Mouse (Mus musculus) CD4-positive helper T cell, adult 2 months (primary cell): ENCODE measurements at regions not wholly inside any gene's neighbourhood (a gene's known extent, or its start where the extent isn't known, plus 50 kb on each side); places are given as distances from the start of the nearest gene placed in this dataset.

Experiments
- DNase-seq: peaks from one replicate; pipeline ENCODE4 v3.0.0-alpha.2; 2012; ENCODE audit warnings: low read depth, missing footprints, low spot score

- no peak for DNase-seq
Measured at GRCm38 (mm10) chr2:70914372-70914771, 88.8 kb upstream of the Tlk1 start.

DNA sequence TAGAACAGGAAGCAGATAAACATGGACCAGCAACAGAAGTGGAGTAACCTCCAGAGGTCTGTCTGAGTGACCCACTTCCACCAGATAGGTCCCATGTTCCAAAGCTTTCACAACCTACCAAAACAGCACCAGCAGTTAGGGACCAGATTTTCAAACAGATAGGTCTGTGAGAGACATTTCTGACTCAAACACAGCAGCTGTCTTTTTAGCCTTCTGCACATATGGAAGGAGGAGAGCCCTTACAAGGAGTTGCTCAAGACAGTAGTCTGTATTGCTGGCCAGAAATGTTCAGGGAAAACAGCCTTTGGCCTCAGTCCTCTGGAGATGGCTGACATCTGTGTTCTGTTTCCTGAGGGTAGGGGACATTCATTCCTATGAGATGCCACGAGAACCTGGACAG, 83.9 kb upstream of the Tlk1 start:
- no peak for DNase-seq

GRCm38 (mm10) chr2:70908579-70908978, 83.1 kb upstream of the Tlk1 start:
- DNase-seq, result no peak

DNA sequence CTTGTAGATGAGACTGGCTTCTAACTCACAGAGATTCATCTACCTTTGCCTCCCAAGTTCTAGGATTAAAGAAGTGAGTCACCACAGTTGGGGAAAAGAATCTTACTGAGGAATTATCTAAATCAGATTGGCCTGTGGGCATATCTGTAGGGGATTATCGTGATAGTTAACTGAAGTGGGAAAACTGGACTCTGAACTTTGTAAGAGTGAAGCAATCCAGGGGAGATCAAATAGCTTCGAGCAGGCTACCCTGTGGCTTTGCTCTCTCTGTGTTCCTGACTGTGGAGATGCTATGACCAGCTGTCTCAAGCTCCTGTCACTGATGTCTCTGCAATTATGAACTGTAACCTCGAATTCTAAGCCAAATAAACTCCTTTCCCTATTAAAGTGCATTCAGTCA, 80.7 kb upstream of the Tlk1 start:
- no peak for DNase-seq

GRCm38 (mm10) chr2:70904429-70904828, 78.9 kb upstream of the Tlk1 start:
- no peak for DNase-seq

DNA sequence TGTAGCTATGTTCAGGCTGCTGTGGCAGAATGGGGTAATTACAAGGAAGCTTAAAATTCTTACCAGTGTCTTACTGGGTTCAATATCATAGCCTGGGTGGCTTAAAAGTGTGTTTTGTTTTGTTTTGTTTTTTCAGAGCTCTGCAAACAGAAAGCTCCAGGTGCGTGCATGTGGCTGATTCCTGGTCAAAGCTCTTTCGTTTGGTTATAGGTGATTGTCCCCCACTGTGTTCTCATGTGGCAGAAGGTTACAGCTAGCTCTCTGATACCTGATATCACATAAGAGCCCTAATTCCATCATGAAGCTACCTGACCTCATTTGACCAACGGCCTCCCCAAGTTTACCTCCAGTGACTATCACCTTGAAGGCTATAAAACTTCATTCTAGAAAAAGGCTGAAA, 76.7 kb upstream of the Tlk1 start:
- no peak for DNase-seq

DNA sequence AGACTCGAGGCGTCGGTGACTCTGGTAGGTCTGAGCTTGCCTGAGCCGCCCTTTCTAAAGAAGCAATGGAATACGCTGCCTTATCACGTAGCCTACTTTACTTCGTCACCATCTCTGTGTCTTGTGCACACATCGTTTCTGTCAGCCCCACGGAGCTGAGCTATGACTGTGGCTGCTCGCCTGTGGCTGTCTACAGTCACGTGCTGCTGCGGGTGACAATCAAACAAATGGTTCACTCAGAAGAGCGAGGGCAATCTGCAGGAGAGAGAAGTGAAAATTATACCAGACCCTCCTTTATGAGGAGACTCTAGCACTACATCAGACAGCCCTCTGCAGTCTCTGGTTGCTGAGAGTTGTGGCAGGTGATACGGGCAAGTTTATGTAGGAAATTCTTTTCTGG, 76.0 kb upstream of the Tlk1 start:
- no peak for DNase-seq

DNA sequence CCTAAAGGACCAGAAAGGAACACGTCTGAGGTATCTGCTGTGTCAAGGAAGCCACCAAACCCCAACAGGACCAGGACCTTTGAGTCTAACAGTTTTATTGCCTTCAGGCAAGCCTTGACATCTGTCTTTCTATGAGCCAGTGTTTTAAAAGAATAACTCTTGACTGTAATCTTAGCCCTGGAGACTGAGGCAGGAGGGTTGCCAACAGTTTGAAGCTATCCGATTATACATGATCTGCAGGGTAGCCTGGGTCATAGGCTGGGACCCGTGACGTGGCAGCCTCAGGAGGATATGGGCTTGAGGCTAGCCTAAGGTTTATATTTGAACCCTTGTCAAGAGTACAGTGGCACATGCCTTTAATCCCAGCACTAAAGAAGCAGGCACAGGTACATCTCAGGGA, 73.5 kb upstream of the Tlk1 start:
- DNase-seq, result no peak

DNA sequence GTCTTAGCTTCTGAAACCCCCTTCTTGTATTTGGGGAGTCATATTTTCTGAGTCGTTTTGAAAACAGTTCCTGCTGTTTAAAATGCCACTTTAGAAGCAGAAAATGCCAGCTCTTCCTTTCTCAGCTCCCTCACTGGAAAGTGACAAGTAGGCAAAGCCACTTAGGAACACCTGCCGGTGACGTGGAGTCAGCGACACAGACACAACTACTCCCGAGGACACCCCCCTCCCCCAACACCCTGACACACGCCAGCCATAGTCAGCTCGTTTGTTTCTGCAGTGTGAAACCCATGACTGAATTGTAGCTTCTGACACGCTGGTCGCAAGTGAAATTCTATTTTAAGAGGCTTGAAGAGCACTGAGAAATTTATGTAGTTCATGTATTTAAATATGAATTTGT, 72.9 kb upstream of the Tlk1 start:
- DNase-seq, result no peak

DNA sequence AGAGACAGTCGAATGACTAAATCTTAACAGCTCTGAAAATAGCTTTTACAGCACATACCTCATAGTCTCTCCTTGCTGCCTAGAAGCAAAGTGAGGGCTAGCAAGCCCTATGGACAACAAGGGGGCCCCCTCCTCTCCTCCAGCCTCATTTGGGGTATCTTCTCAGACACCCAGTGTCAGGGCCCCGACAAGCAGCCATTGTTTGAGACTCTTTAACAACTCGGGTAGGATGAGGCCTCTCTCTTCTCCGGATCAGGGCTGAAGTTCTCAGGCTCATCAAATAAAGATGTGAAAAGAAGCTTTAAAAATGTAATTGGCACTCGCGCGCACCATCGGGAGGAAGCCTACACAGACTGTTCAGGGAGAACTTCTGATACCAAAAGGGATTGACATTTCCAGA, 71.8 kb upstream of the Tlk1 start:
- DNase-seq, result no peak

GRCm38 (mm10) chr2:70889522-70890100, 64.1 kb upstream of the Tlk1 start:
- peak; percentile 15 for DNase-seq

DNA sequence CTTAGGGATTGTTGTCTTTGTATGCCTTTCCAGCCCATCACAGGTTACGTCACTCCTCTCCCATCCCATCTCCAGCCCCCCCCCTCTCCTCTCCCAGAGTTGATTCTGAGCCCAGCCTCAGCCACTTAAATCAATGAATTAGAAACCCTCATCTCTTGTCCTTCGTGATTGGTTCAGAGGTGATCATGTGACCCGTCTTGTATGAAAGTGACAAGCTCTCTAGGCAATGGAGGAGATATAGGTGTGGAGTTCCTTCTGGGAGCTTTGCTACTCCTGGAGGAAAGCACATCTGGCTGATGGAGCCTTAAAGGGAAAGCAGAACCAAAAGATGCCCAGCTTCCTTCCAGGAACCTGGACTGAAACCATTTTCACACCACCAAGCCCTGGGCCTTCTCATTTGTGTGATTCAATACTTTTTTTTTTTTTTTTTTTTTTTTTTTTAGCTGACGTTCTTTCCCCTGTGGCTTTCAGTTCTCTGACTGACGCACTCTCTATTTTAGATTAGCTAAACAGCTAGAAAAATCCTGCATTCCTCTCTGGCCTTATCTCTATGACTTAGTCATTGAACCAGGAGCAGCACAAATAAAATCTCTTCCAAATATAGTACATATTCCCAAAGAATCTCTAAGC, 63.4 kb upstream of the Tlk1 start:
- DNase-seq, result no peak

- no peak for DNase-seq
Measured at GRCm38 (mm10) chr2:70886831-70887230, 61.3 kb upstream of the Tlk1 start.

DNA sequence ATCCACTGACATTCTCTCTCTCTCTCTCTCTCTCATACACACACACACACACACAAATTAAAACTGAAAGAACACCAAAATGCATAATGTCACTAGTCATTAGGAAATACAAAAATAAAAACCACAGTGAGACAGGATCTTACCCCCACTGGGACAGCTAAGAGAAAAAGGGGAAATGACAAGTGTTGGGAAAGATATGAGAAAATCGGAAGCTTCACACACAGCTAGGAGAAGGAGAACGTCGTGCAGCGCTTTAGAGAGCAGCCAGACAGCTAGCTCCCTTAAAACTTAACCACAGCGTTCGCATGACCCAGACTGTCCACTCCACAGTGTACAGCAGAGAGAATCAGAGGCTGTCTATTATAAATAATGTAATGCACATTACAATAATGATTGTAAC, 60.1 kb upstream of the Tlk1 start:
- DNase-seq, result no peak

GRCm38 (mm10) chr2:70877333-70878080, 52.0 kb upstream of the Tlk1 start:
- DNase-seq, result no peak

- DNase-seq, result no peak
Measured at GRCm38 (mm10) chr2:70876251-70876650, 50.7 kb upstream of the Tlk1 start.
